Mouse (Mus musculus): ENCODE results near the gene Gm13103. TPM values are rescaled to one million over a fixed set of nuclear protein-coding genes. Genes with fewer than 3 reads are reported as not detected.
"Not testable (repeated sequence)": the region's sequence is repeated elsewhere in the genome, so short reads cannot be mapped to it uniquely, and the experiment has no call there.

Gene Gm13103
- polyA plus RNA-seq (2015; fragmentation: Nextera tagmentation; extraction: Ambion mirVana): not detected in 2 replicates

DNA sequence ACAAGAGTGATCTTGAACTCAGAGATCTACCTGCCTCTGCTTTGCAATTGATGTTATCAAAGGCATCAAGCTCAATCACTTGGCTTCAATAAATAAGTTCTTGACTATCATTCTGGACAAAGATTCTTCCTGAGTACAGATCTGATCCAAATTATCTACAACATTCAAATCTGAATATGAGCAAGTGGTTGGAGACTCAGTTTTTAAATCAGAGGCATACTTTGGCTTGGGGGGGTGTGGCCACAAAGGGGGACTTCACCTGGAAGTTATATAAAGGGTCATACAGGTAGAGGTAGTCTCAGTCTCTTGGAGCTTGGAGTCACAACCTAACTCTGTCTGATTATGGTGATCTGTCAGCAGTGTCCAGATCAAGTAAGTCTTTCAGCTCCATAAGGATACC is at the start of gene Gm13103:
Gene Gm13103 (plus strand): TSS at position 301 of the 400 bp plus-strand sequence.
- peaks cover 34% of the 10 kb centered on the region for H3K9me3 ChIP-seq
- H3K27ac ChIP-seq (replicated peaks); H3K9ac ChIP-seq; ATAC-seq (ENCODE audit: low read depth); H3K4me3 ChIP-seq; H3K4me2 ChIP-seq; H3K36me3 ChIP-seq; H3K4me1 ChIP-seq (replicated peaks); H3K27me3 ChIP-seq: not testable (repeated sequence)

DNA sequence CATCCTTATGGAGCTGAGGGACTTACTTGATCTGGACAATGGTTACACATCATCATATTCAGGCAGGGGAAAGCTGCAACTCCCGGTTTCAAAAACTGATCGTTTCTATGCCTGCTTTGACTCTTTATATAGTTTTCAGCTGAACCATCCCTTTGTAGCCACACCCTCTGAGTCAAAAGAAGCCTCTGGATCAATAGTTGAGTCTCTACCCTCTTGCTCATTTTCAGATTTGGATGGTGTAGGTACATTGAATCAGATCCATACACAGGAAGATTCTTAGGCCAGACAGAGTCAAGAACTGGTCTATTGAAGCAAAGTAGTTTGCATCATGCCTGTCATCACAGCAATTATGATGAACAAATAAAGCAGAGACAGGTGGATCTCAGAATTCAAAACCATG is 30.3 kb upstream of the Gm13103 start, which contains the start of gene Gm13084:
Gene Gm13084 (minus strand): TSS at position 101 of the 400 bp plus-strand sequence.
- Histone ChIP-seq H3K4me1 (replicated peaks) (no peaks in the 10 kb centered on the region), H3K4me2 (no peak within 1 kb of the TSS), H3K9me3 (peaks cover 47% of the 10 kb centered on the region), H3K27me3 (no peaks in the 10 kb centered on the region), H3K9ac (no peak within 1 kb of the TSS), H3K27ac (replicated peaks) (no peak within 1 kb of the TSS), H3K4me3 (no peak within 1 kb of the TSS), H3K36me3 (no peaks in the 10 kb centered on the region)
- ATAC-seq (ENCODE audit: low read depth): no peak
- WGBS: 82% methylated on average over 2 of the region's 2 CpGs

DNA sequence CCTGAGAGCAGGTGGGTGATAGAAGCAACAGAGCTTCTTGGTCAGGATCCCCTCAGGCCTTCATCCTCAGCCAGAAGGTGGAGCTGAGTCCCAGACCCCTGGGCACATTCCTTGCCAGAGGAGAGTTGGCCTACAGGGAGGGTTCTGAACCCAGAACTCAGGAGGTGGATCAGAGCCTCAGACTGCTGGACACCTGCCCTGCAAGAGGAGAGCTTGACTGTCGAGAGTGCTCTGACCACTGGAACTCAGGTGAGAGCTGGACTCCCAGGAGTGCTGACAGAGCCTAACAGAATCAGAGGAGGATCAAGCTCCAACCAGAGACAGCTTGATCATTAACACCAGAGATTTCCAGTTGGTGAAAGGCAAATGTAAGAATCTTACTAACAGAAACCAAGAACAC is 36.1 kb downstream of the Gm13103 start:
- H3K36me3 ChIP-seq; H3K27me3 ChIP-seq; H3K27ac ChIP-seq (replicated peaks); H3K9ac ChIP-seq; H3K4me3 ChIP-seq; H3K4me2 ChIP-seq; ATAC-seq (ENCODE audit: low read depth); H3K4me1 ChIP-seq (replicated peaks): not testable (repeated sequence)
- peaks cover 41% of the 10 kb centered on the region for H3K9me3 ChIP-seq
- WGBS: 87% methylated on average over 1 of the region's 1 CpGs

DNA sequence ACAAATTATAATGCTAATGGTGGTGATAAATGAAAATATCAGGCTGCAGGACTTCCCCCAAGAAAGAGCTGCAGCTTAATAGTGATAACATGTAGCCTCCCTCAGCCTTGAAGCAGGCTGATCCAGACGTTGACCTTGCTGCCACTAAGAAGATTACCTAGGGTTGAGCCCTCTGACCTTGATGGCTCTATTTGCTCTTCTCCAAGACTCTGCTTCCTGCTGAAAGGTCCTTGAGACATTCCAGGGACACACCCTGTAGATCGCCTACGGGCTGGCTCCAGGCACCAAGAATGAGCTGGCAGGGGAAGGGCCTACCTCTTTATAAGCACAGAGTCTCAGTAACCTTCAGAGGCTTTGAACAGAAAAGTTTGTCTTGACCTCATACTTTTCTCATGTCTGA is 48.1 kb downstream of the Gm13103 start:
- not testable (repeated sequence) for ATAC-seq (ENCODE audit: low read depth)
- WGBS: 98% methylated on average over 3 of the region's 3 CpGs

DNA sequence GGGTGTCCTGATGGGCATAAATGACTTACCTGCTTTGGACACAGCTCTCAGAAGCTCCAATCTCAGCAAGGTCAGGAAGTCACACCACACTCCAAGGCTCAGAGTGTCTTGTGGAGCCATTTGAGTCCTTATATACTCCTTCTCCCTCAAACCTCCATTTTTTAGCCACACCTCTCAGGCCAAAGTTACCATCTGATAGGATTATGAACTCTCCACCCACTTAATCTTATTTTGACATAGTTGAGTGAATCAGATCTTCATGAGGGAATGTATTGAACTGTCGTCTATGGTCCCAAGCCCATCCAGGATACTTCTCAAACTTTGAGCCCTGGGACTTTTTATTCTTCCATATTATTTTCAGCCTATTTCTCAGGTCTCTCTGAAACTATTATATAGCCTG is 54.0 kb downstream of the Gm13103 start, which contains the start of gene Pramef6:
Gene Pramef6 (minus strand): TSS at position 101 of the 400 bp plus-strand sequence.
- ATAC-seq (ENCODE audit: low read depth); H3K4me2 ChIP-seq; H3K27ac ChIP-seq (replicated peaks); H3K9ac ChIP-seq; H3K27me3 ChIP-seq; H3K4me1 ChIP-seq (replicated peaks); H3K36me3 ChIP-seq; H3K9me3 ChIP-seq; H3K4me3 ChIP-seq: not testable (repeated sequence)
- WGBS: 92% methylated on average over 1 of the region's 1 CpGs

More for the DNA sequence above, 48.1 kb downstream of the Gm13103 start:
- H3K36me3 ChIP-seq; H3K4me2 ChIP-seq; H3K9ac ChIP-seq; H3K4me3 ChIP-seq; H3K4me1 ChIP-seq (replicated peaks); H3K27ac ChIP-seq (replicated peaks); H3K27me3 ChIP-seq: not testable (repeated sequence)
- H3K9me3 ChIP-seq: peaks cover 32% of the 10 kb centered on the region

Other genes starting within 250 kb of the Gm13103 start
- not detected in 2 replicates for gene Gm13083, start 231.5 kb upstream of the Gm13103 start, polyA plus RNA-seq (2015; fragmentation: Nextera tagmentation; extraction: Ambion mirVana)
- not detected in 2 replicates for gene Gm13088, start 189.3 kb upstream of the Gm13103 start, polyA plus RNA-seq (2015; fragmentation: Nextera tagmentation; extraction: Ambion mirVana)
- not detected in 2 replicates for gene Gm13089, start 143.8 kb upstream of the Gm13103 start, polyA plus RNA-seq (2015; fragmentation: Nextera tagmentation; extraction: Ambion mirVana)
- gene Gm13078, start 127.0 kb upstream of the Gm13103 start, polyA plus RNA-seq (2015; fragmentation: Nextera tagmentation; extraction: Ambion mirVana): not detected in 2 replicates
- not detected in 2 replicates for gene Gm13023, start 57.1 kb upstream of the Gm13103 start, polyA plus RNA-seq (2015; fragmentation: Nextera tagmentation; extraction: Ambion mirVana)
- not detected in 2 replicates for gene Gm13084, start 30.4 kb upstream of the Gm13103 start, polyA plus RNA-seq (2015; fragmentation: Nextera tagmentation; extraction: Ambion mirVana)
- not detected in 2 replicates for gene Pramef6, start 53.9 kb downstream of the Gm13103 start, polyA plus RNA-seq (2015; fragmentation: Nextera tagmentation; extraction: Ambion mirVana)
- not detected in 2 replicates for gene Pramef25, start 104.5 kb downstream of the Gm13103 start, polyA plus RNA-seq (2015; fragmentation: Nextera tagmentation; extraction: Ambion mirVana)
- not detected in 2 replicates for gene Gm13101, start 120.5 kb downstream of the Gm13103 start, polyA plus RNA-seq (2015; fragmentation: Nextera tagmentation; extraction: Ambion mirVana)
- not detected in 2 replicates for gene Pramef17, start 147.9 kb downstream of the Gm13103 start, polyA plus RNA-seq (2015; fragmentation: Nextera tagmentation; extraction: Ambion mirVana)
- gene Pramel4, start 212.6 kb downstream of the Gm13103 start, polyA plus RNA-seq (2015; fragmentation: Nextera tagmentation; extraction: Ambion mirVana): not detected in 2 replicates

Measured in neural tube, embryonic 13.5 days (tissue).